Mouse (Mus musculus): ENCODE results near the gene Phf24. TPM values are rescaled to one million over a fixed set of nuclear protein-coding genes. Genes with fewer than 3 reads are reported as not detected.
A peak's percentile ranks its signal among the peaks of the same experiment; 100 is the strongest.

Phf24 gene
- 0.29 and 0.31 TPM in 2 replicates for polyA plus RNA-seq (2015; fragmentation: Nextera tagmentation; extraction: Ambion mirVana)

DNA sequence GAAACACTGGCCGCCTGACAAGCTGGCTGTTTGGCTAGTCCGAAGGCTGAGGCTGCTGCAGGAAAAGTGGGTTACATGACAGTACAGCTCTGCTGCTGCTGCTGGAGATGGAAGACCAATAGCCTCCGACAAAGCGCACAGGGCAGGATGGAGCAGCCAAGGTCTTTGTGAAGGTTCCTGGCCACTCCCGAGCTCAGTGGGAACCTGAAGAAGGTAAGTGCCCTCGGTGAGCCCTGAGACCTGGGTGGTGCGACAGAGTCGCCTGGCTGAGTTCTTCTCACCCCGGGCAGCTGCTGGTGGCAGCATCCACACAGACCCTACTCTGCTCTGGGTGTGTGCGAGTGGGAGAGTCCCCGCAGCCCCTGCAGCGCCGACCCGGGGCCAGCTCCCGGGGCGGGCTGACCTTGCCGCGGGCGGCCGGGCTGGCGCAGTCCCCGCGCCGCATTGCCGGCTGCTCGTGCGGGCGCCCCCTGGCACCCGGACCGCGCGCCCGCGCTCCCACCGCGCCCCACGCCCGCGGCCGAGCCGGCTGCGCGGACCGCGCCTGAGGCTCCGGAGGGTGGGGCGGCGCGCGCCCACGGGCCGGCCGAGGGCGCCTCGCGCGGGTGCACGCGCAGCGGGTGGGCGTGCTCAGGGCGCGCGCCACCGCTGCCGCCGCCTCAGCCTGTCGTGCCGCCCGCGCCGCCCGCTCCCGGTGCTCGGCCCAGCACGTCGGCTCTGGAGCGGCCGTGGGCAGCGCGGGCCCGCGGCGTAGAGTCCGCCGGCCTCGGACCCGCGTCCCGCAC lies at the start of gene Phf24:
Phf24 (plus strand) TSS at position 44 of the 785 bp plus-strand sequence.
- Histone ChIP-seq H3K9ac (replicated peaks; ENCODE audit: low read depth) (no peak within 1 kb of the TSS; the same call in 1 of the 2 replicates), H3K27me3 (replicated peaks; ENCODE audit: insufficient read depth, low read length) (peaks cover 29% of the 10 kb centered on the region), H3K36me3 (ENCODE audit: insufficient read depth, low read length) (no peaks in the 10 kb centered on the region), H3K9me3 (ENCODE audit: low read length) (no peaks in the 10 kb centered on the region), H3K4me1 (ENCODE audit: insufficient read depth, low read depth, low read length) (no peaks in the 10 kb centered on the region), H3K4me3 (ENCODE audit: low read depth, low read length) (peak within 1 kb of the TSS; percentile 51), H3K27ac (ENCODE audit: low read length) (no peak within 1 kb of the TSS), H3K4me2 (replicated peaks; ENCODE audit: low read depth, low read length) (peak within 1 kb of the TSS; percentile 92)
- WGBS = 1% methylated on average over 32 of the region's 90 CpGs
- DNase-seq (ENCODE audit: low spot score) (peak; percentile 58), ATAC-seq (peak; percentile 78)
- no peak for TF ChIP-seq EP300 (IDR thresholded peaks at IDR 0.05)
- TF ChIP-seq CTCF (IDR thresholded peaks at IDR 0.05) = no peak

DNA sequence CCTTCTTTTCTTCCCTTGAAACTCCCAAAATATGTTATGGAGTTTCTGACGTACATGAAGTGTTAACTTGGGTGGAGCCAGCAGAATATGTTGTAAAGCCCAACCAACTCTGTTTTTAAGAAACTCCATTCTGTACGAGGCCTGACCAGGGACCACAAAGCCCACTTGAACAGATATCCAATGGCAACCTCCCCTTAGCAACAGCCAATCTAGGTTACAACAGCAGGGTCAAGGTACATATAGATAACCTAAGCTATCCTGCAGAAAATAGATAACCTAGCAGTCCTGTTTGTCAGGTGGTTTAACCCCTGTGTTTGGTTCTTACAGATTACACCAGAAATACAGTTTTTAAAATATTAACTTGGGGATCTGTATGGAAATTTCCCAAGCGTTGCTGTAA lies 49.1 kb upstream of the Phf24 start:
- DNase-seq (ENCODE audit: low spot score) = no peak
- 42% methylated on average over 3 of the region's 3 CpGs for WGBS
- no peaks in the 10 kb centered on the region for H3K36me3 ChIP-seq (ENCODE audit: insufficient read depth, low read length)
- no peaks in the 10 kb centered on the region for H3K4me1 ChIP-seq (ENCODE audit: insufficient read depth, low read depth, low read length)
- no peak overlapping the region for H3K27ac ChIP-seq (ENCODE audit: low read length)
- TF ChIP-seq EP300 (IDR thresholded peaks at IDR 0.05) = no peak
- TF ChIP-seq CTCF (IDR thresholded peaks at IDR 0.05) = no peak
- no peak overlapping the region for H3K4me2 ChIP-seq (replicated peaks; ENCODE audit: low read depth, low read length)
- H3K27me3 ChIP-seq (replicated peaks; ENCODE audit: insufficient read depth, low read length) = no peaks in the 10 kb centered on the region
- H3K4me3 ChIP-seq (ENCODE audit: low read depth, low read length) = no peak overlapping the region
- no peaks in the 10 kb centered on the region for H3K9me3 ChIP-seq (ENCODE audit: low read length)
- no peak for ATAC-seq
- no peak overlapping the region for H3K9ac ChIP-seq (replicated peaks; ENCODE audit: low read depth)

DNA sequence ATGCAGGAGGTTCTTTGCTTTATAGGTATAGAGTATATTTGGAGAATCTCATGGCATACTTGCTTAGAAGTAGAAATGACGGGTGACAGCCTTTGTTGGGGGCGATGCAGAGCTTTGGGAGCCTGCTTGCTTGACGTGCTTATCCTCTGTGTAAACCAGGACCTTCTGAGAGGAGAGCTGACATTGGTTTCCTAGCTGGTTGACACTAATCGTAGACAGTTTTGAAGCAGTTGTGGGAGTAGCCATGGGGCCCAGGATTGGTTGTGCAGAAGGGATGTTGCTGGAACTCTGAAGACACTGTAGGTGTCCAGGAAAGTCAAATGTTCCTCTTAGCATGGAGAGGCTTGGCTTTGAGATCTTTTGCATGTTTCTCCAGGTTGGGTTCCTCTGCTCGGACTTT lies 48.3 kb upstream of the Phf24 start:
- no peaks in the 10 kb centered on the region for H3K9me3 ChIP-seq (ENCODE audit: low read length)
- no peak overlapping the region for H3K9ac ChIP-seq (replicated peaks; ENCODE audit: low read depth)
- H3K27me3 ChIP-seq (replicated peaks; ENCODE audit: insufficient read depth, low read length) = no peaks in the 10 kb centered on the region
- ATAC-seq (no peak), DNase-seq (ENCODE audit: low spot score) (no peak)
- H3K4me1 ChIP-seq (ENCODE audit: insufficient read depth, low read depth, low read length) = no peaks in the 10 kb centered on the region
- no peaks in the 10 kb centered on the region for H3K36me3 ChIP-seq (ENCODE audit: insufficient read depth, low read length)
- TF ChIP-seq EP300 (IDR thresholded peaks at IDR 0.05) = no peak
- TF ChIP-seq CTCF (IDR thresholded peaks at IDR 0.05) = no peak
- 80% methylated on average over 5 of the region's 5 CpGs for WGBS
- no peak overlapping the region for H3K27ac ChIP-seq (ENCODE audit: low read length)
- H3K4me3 ChIP-seq (ENCODE audit: low read depth, low read length) = no peak overlapping the region
- H3K4me2 ChIP-seq (replicated peaks; ENCODE audit: low read depth, low read length) = no peak overlapping the region

DNA sequence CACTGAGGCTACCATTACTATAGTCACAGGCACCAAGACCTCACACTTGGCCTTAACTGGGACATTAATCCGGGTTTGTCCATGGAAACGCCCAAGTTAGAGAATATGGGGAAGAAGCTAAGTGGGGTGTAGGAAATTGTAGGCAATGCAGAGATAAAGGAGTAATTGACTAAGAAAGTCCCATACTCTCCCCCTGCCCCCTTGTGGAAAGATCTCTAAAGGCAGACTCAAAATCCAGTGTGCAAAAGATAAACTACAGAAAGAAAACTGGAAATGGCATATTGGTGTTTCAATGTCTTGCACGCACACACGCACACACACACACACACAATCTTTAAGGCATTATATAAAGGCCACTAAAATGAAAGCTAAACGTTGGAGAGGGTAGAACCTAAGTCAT lies 45.7 kb upstream of the Phf24 start:
- Histone ChIP-seq H3K9ac (replicated peaks; ENCODE audit: low read depth) (no peak overlapping the region), H3K36me3 (ENCODE audit: insufficient read depth, low read length) (no peaks in the 10 kb centered on the region), H3K4me1 (ENCODE audit: insufficient read depth, low read depth, low read length) (no peaks in the 10 kb centered on the region), H3K4me3 (ENCODE audit: low read depth, low read length) (no peak overlapping the region), H3K27me3 (replicated peaks; ENCODE audit: insufficient read depth, low read length) (no peaks in the 10 kb centered on the region), H3K27ac (ENCODE audit: low read length) (no peak overlapping the region), H3K9me3 (ENCODE audit: low read length) (no peaks in the 10 kb centered on the region), H3K4me2 (replicated peaks; ENCODE audit: low read depth, low read length) (no peak overlapping the region)
- ATAC-seq (no peak), DNase-seq (ENCODE audit: low spot score) (no peak)
- WGBS = 75% methylated on average over 5 of the region's 5 CpGs
- TF ChIP-seq CTCF (IDR thresholded peaks at IDR 0.05) (peak; percentile 52), EP300 (IDR thresholded peaks at IDR 0.05) (no peak)

DNA sequence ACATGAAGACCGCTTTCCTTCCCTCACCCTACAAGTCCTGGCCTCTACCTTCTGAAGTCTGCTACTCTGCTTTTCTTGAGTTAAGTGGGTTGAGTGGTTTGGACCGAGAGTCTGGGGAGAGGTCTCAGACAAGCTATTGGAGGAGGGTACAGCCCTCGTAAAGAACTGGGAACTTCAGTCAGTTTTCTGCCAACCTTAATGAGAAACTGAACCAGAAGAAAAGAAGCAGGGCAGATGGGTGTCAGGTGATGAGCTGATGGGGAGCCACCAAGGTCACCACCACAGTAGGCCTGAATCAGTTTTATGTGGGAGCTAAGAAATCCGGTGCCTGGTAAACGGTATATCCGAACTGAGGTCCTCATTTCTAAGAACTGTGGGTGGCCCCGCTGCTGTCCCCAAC lies 44.3 kb upstream of the Phf24 start:
- Histone ChIP-seq H3K27ac (ENCODE audit: low read length) (no peak overlapping the region), H3K9me3 (ENCODE audit: low read length) (no peaks in the 10 kb centered on the region), H3K36me3 (ENCODE audit: insufficient read depth, low read length) (no peaks in the 10 kb centered on the region), H3K27me3 (replicated peaks; ENCODE audit: insufficient read depth, low read length) (no peaks in the 10 kb centered on the region), H3K4me3 (ENCODE audit: low read depth, low read length) (no peak overlapping the region), H3K4me2 (replicated peaks; ENCODE audit: low read depth, low read length) (no peak overlapping the region), H3K4me1 (ENCODE audit: insufficient read depth, low read depth, low read length) (no peaks in the 10 kb centered on the region), H3K9ac (replicated peaks; ENCODE audit: low read depth) (no peak overlapping the region)
- WGBS = 88% methylated on average over 7 of the region's 7 CpGs
- DNase-seq (ENCODE audit: low spot score) (no peak), ATAC-seq (no peak)
- no peak for TF ChIP-seq EP300 (IDR thresholded peaks at IDR 0.05)
- TF ChIP-seq CTCF (IDR thresholded peaks at IDR 0.05) = no peak

DNA sequence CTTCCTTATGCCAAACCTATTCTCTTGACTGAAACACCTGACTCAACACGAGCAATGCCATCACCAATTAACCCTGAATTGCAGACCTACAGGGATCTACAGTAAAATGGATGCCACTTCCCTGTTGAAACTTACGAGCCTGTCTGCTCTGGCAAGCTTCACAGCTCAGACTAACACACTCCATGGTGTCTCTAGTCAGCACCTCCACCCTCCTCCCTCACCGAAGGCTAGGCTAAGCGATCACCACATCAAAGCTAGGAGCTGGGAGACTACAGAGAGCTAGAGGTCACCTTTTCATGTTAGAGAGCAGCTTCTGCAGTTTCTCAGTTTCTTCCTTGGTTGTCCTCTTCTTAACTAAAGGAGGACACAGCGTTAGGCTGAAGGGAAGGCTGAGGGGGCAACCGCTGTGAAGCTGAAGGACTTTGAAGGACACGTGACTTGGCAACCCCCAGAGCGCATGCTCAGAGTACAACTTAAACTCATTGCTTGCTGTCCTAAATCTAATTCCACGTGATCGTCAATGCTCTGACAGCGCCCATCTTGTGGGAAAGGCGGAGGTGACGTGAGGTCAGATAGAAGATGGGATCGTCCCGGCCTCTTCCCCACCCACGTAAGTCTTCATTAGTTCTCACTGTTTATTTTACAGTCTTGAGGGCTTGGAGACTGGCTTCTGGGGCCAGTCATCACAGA lies 43.6 kb upstream of the Phf24 start:
- Histone ChIP-seq H3K4me3 (ENCODE audit: low read depth, low read length) (no peak overlapping the region), H3K4me2 (replicated peaks; ENCODE audit: low read depth, low read length) (no peak overlapping the region), H3K27me3 (replicated peaks; ENCODE audit: insufficient read depth, low read length) (no peaks in the 10 kb centered on the region), H3K9me3 (ENCODE audit: low read length) (no peaks in the 10 kb centered on the region), H3K4me1 (ENCODE audit: insufficient read depth, low read depth, low read length) (no peaks in the 10 kb centered on the region), H3K36me3 (ENCODE audit: insufficient read depth, low read length) (no peaks in the 10 kb centered on the region), H3K27ac (ENCODE audit: low read length) (no peak overlapping the region), H3K9ac (replicated peaks; ENCODE audit: low read depth) (no peak overlapping the region)
- DNase-seq (ENCODE audit: low spot score) (no peak), ATAC-seq (no peak)
- TF ChIP-seq EP300 (IDR thresholded peaks at IDR 0.05) (no peak), CTCF (IDR thresholded peaks at IDR 0.05) (no peak)
- 67% methylated on average over 16 of the region's 16 CpGs for WGBS

Measured in lung, postnatal 0 days (tissue).